Mouse (Mus musculus): Measurements from ENCODE around the gene Gpr162. TPM values are rescaled to one million over a fixed set of nuclear protein-coding genes. Genes with fewer than 3 reads are reported as not detected.

Gpr162 gene
- total RNA-seq, 2 experiments from 2014 or later, result not detected

GRCm38 (mm10) chr6:124828868-124829798, 34.6 kb downstream of the Gpr162 start, which contains the start of the genes Usp5 and Cdca3:
Gene Usp5, minus strand, starts transcription at chr6:124829484.
Gene Cdca3, plus strand, starts transcription at chr6:124829547.
- intact Hi-C loops (cut with DNase I), result loop anchor here (1.0 to 2.0 kb wide), 2 partner anchors 14 to 136 kb away; partner anchors contain the start of genes Cops7a and Tpi1
- DNase-seq, result peak; percentile 99
- Histone ChIP-seq H3K4me3 (peak within 1 kb of the TSS; percentile 83), H3K27ac (peak within 1 kb of the TSS; percentile 95)
- TF ChIP-seq CTCF (IDR thresholded peaks at IDR 0.05), result no peak

- Histone ChIP-seq H3K4me3 (peak overlapping the region; percentile 83), H3K27ac (peak overlapping the region; percentile 95)
- no peak for TF ChIP-seq CTCF (IDR thresholded peaks at IDR 0.05)
- DNase-seq, result peak; percentile 56
- intact Hi-C loops (cut with DNase I), result loop anchor here (2.0 kb wide), 1 partner anchor 13 kb away; the partner anchor contains the start of gene Tpi1
Measured at GRCm38 (mm10) chr6:124828101-124828592, 35.6 kb downstream of the Gpr162 start.

- H3K27ac ChIP-seq, result no peak overlapping the region
- peak; percentile 10 for DNase-seq
- intact Hi-C loops (cut with DNase I), result no loop called here
Measured at GRCm38 (mm10) chr6:124822049-124822448, 41.7 kb downstream of the Gpr162 start.

DNA sequence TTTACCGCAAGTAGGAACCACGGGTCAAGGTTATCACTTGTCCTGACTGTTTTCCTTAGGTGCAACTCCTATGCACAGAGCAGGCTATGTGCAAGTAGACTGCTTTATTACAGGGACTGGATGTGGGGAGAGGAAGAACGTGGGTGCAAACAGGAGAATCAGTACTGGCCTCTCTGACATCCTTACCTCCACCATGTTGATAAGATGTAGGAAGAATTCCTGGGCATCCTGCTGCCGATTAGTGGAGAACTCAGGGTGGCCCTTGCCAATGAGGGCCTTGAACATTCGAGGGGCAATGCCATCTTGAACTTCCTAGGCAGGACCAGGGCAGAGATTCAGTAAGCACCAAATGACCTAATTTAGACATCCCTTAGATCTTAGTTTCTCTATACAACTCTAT, 42.9 kb downstream of the Gpr162 start:
- intact Hi-C loops (cut with DNase I), result no loop called here
- TF ChIP-seq CTCF (IDR thresholded peaks at IDR 0.05), result no peak
- DNase-seq, result peak; percentile 5
- Histone ChIP-seq H3K4me3 (no peak overlapping the region), H3K27ac (no peak overlapping the region)

More at GRCm38 (mm10) chr6:124822049-124822448, 41.7 kb downstream of the Gpr162 start:
- no peak for TF ChIP-seq CTCF (IDR thresholded peaks at IDR 0.05)
- H3K4me3 ChIP-seq, result no peak overlapping the region

DNA sequence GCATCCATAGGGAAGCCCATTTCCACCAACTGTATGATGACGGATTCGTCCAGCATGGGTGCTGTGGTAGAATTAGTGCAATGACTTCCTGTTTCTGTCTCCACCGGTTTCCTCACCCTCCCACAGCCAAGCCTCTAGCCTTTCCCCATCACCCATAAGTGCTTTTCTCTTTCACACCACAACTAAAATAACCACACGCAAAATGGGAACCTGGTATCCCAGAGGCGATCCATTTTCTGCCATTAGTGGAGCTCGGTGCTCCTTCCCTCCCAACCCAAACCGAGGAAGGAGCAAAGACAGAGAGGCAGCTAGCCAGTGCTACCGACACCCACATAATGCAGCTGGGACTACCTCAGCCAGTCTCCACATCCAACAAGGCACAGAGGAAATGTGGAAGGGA, 45.8 kb downstream of the Gpr162 start:
- no peak for TF ChIP-seq CTCF (IDR thresholded peaks at IDR 0.05)
- no peak for DNase-seq
- H3K4me3 ChIP-seq, result no peak overlapping the region
- intact Hi-C loops (cut with DNase I), result no loop called here
- no peak overlapping the region for H3K27ac ChIP-seq

GRCm38 (mm10) chr6:124817563-124817962, 46.2 kb downstream of the Gpr162 start:
- peak; percentile 20 for DNase-seq
- Histone ChIP-seq H3K27ac (no peak overlapping the region), H3K4me3 (no peak overlapping the region)
- intact Hi-C loops (cut with DNase I), result no loop called here
- TF ChIP-seq CTCF (IDR thresholded peaks at IDR 0.05), result no peak

DNA sequence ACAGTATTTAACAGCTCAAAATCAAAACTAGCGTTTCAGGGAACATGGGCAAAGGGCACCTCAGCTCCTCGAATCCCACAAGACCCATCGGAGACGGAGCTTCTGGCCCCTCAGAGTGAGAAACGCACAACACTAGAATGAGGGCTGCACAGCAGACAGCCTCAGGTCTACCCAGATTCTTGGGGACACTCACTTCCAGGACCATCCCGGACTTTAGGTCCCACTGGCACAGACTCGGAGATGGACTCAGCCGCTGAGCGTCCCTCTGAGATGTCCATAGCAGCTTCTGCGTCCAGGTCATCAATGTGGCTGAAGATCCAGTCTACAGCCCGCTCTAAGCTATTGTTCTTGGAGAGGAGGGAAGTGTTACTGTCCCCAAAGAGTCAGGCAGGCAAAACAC, 46.7 kb downstream of the Gpr162 start:
- DNase-seq, result peak; percentile 4
- TF ChIP-seq CTCF (IDR thresholded peaks at IDR 0.05), result no peak
- H3K4me3 ChIP-seq, result no peak overlapping the region
- intact Hi-C loops (cut with DNase I), result no loop called here
- no peak overlapping the region for H3K27ac ChIP-seq

GRCm38 (mm10) chr6:124816611-124817010, 47.2 kb downstream of the Gpr162 start:
- no peak overlapping the region for H3K4me3 ChIP-seq
- intact Hi-C loops (cut with DNase I), result no loop called here
- H3K27ac ChIP-seq, result no peak overlapping the region
- TF ChIP-seq CTCF (IDR thresholded peaks at IDR 0.05), result no peak
- DNase-seq, result peak; percentile 12

DNA sequence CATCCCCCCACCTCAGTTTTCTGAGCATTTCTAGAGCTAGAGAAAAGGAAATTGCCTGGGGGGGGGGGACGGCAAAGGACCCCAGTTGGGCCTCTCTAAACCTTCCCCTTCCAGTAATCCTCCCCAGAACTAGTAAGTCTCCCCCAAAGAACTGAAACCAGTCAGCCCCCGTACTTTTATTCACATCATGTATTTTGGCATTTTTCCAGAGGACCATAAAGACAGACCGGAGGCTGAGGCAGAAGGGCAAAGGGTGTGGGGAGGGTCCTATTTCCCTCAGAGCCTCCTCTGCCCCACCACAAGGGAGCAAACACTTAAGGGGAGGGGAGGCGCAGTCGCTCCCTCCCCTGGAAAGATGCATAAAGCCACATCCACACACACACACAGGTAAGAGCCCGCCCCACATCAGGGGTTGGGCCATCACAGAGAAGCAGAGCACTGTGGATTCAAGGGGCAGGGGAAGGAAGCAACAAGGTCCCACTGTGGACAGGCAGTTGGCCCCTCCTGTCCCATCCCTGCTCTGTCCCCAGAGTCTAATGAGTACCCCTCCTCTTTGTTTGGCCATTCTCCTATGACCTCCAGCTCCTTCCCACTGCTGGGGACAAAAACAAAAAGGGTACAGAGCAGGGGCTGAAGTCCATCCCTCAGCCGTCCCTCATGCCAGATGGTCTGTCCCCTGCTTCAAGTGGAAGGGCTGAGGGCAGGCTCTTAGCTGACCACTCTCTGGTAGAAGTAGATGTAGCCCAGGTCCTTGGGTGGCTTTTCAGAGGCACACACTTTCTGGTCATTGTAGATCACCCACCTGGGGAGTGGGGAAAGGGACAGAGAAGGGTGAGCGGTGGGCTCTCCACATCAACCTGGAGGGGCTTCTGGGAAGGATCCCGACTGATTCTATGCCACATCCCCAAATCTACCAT, 48.7 kb downstream of the Gpr162 start:
- TF ChIP-seq CTCF (IDR thresholded peaks at IDR 0.05), result no peak
- intact Hi-C loops (cut with DNase I), result loop anchor here (2.0 kb wide), 1 partner anchor 14 kb away; the partner anchor contains the start of genes Cdca3 and Usp5
- peak; percentile 17 for DNase-seq
- Histone ChIP-seq H3K27ac (no peak overlapping the region), H3K4me3 (no peak overlapping the region)

DNA sequence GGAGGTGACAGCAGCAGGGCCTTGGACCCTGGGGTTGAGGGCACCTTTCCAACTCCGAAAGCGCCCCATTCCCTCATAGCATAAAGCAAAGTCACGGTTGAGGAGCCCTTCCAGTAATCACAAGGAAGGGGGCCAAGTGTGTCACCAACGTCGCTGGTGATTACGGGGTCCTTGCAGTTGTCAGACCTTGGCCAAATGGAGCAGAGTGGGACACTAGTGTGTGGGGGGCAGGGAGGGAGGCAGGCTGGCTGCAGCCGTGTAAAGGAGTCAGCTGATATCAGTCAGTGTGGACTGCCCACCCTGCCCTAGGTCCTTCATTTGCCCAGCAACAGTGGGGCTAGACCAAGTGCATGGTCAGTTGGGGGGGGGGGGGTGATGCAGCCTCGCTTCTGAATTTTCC, 49.3 kb downstream of the Gpr162 start:
- intact Hi-C loops (cut with DNase I), result loop anchor here (2.0 kb wide), 1 partner anchor 14 kb away; the partner anchor contains the start of genes Cdca3 and Usp5
- Histone ChIP-seq H3K27ac (peak overlapping the region; percentile 99), H3K4me3 (peak overlapping the region; percentile 90)
- no peak for TF ChIP-seq CTCF (IDR thresholded peaks at IDR 0.05)
- no peak for DNase-seq

DNA sequence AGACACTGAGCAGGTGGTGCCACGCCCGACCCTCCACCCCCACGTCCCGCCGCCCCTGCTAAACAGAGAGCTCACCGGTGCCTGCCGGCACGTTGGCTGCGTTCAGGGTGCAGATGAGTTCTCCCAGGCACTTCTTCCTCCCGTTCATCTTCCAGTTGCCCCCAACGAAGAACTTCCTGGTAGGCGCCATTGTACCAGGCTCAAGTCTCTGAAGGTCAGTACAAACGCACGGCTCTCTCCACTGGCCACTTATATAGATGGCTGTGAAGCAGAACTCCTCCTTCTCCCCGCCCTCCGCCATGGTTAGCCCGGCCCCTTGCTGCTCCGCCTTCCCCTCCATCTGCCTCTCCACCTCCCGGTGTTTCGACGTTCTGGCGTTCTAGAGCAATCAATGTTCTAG, 49.9 kb downstream of the Gpr162 start, which contains the start of gene Tpi1:
Tpi1 (minus strand) TSS at position 364 of the 400 bp plus-strand sequence.
- peak; percentile 8; the same call in 1 of the 2 replicates for TF ChIP-seq CTCF (IDR thresholded peaks at IDR 0.05)
- H3K4me3 ChIP-seq, result peak within 1 kb of the TSS; percentile 90
- intact Hi-C loops (cut with DNase I), result loop anchor here (2.0 kb wide), 1 partner anchor 15 kb away; the partner anchor contains the start of genes Cdca3 and Usp5
- H3K27ac ChIP-seq, result peak within 1 kb of the TSS; percentile 99
- DNase-seq, result peak; percentile 95

- TF ChIP-seq CTCF (IDR thresholded peaks at IDR 0.05), result no peak
- Histone ChIP-seq H3K27ac (peak overlapping the region; percentile 99), H3K4me3 (peak overlapping the region; percentile 90)
- peak; percentile 88 for DNase-seq
- intact Hi-C loops (cut with DNase I), result no loop called here
Measured at GRCm38 (mm10) chr6:124813496-124813895, 50.3 kb downstream of the Gpr162 start.

Measured in gastrocnemius, adult 2 months (tissue).